Mouse (Mus musculus) neural tube, embryonic 13.5 days (tissue): ENCODE measurements at regions not wholly inside any gene's neighbourhood (a gene's known extent, or its start where the extent isn't known, plus 50 kb on each side); places are given as distances from the start of the nearest gene placed in this dataset.
A peak's percentile ranks its signal among the peaks of the same experiment; 100 is the strongest.

ENCODE experiments used
- ATAC-seq: fragments of 200-750 bp; cut with Nextera tagmentation; 2 replicates; pipeline ENCODE4 v1.8.0; 2017; ENCODE audit warnings: low read depth, mild to moderate bottlenecking, moderate TSS enrichment, moderate library complexity
- H3K27ac ChIP-seq: fragments of 300-500 bp; sonication (generic); replicated peaks from 2 replicates; pipeline ENCODE4 v1.5.1; 2015; ENCODE audit warnings: moderate library complexity, mild to moderate bottlenecking, inconsistent platforms
- H3K27me3 ChIP-seq: fragments of 300-500 bp; sonication (generic); 2 replicates; pipeline ENCODE4 v1.6.1; 2015; ENCODE audit warnings: mild to moderate bottlenecking, inconsistent platforms
- H3K36me3 ChIP-seq: fragments of 300-500 bp; sonication (generic); 2 replicates; pipeline ENCODE4 v1.6.1; 2015; ENCODE audit warnings: mild to moderate bottlenecking, inconsistent platforms
- H3K4me1 ChIP-seq: fragments of 300-500 bp; sonication (generic); replicated peaks from 2 replicates; pipeline ENCODE4 v1.6.1; 2015; ENCODE audit warnings: inconsistent platforms
- H3K4me2 ChIP-seq: fragments of 300-500 bp; sonication (generic); 2 replicates; pipeline ENCODE4 v1.6.1; 2015; ENCODE audit warnings: inconsistent platforms, mild to moderate bottlenecking, moderate library complexity
- H3K4me3 ChIP-seq: fragments of 300-500 bp; sonication (generic); 2 replicates; pipeline ENCODE4 v1.5.1; 2015; ENCODE audit warnings: mild to moderate bottlenecking, inconsistent platforms
- H3K9ac ChIP-seq: fragments of 300-500 bp; sonication (generic); 2 replicates; pipeline ENCODE4 v1.6.1; 2015; ENCODE audit warnings: moderate library complexity, mild to moderate bottlenecking, inconsistent platforms
- H3K9me3 ChIP-seq: fragments of 300-500 bp; sonication (generic); 2 replicates; pipeline ENCODE4 v1.6.1; 2016; ENCODE audit warnings: inconsistent platforms
- WGBS: fragments of 180-500 bp; shearing (Covaris S2); methylation state at CpG from one replicate; pipeline ENCODE4 v1.1.7; 2015; 5-methylcytosine and 5-hydroxymethylcytosine counted together

GRCm38 (mm10) chr1:73337401-73337800 is 321.7 kb upstream of the Tnp1 start:
- Histone ChIP-seq H3K9me3 (no peaks in the 10 kb centered on the region), H3K4me2 (no peak overlapping the region), H3K9ac (no peak overlapping the region), H3K4me1 (no peaks in the 10 kb centered on the region), H3K36me3 (no peaks in the 10 kb centered on the region), H3K27ac (no peak overlapping the region), H3K27me3 (no peaks in the 10 kb centered on the region), H3K4me3 (no peak overlapping the region)
- ATAC-seq: no peak
- 84% methylated on average over 2 of the region's 2 CpGs for WGBS

DNA sequence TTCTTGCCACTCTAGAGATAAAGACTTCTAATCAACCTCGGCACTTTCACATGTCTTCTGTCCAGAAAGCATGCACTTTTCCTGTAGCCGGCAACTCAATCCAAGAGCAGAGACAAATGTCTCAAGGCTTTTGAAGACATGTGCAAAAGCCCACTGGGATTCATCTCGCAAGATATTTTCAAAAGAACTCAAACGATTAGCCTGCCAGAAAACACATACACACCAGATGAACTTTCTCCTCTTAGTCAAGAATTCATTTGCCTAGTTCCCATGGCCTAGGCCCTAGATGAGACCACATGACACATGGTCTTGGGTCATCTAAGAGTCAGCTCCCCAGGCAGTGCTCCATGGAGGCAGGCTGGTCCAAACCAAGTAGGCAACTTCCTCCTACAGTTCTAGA is 293.8 kb upstream of the Tnp1 start:
- Histone ChIP-seq H3K4me3 (no peak overlapping the region), H3K36me3 (no peaks in the 10 kb centered on the region), H3K9ac (no peak overlapping the region), H3K27me3 (no peaks in the 10 kb centered on the region), H3K4me1 (no peaks in the 10 kb centered on the region), H3K27ac (no peak overlapping the region), H3K4me2 (no peak overlapping the region), H3K9me3 (no peaks in the 10 kb centered on the region)
- WGBS: 86% methylated on average over 4 of the region's 4 CpGs
- ATAC-seq: no peak

DNA sequence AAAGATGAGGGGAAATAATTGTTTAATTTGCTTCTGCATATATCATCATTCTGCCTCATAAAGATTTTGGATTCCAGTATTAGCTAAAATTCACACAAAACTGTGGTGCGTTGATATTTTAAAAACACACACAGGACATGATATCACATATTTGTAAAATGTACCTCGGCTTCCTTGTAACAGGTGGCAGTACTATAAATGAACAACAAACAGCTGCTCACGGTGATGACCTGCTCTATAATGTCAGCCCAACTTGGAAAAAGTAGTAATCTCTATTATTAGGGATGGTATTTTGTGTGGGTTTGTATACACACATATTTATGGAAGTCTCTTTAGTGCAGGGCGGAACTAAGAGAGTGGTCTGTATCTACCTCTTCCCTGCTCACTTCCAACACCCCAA is 292.7 kb upstream of the Tnp1 start:
- no peaks in the 10 kb centered on the region for H3K27me3 ChIP-seq
- H3K4me1 ChIP-seq: no peaks in the 10 kb centered on the region
- H3K36me3 ChIP-seq: no peaks in the 10 kb centered on the region
- no peaks in the 10 kb centered on the region for H3K9me3 ChIP-seq
- H3K27ac ChIP-seq: no peak overlapping the region
- H3K4me2 ChIP-seq: no peak overlapping the region
- WGBS: 95% methylated on average over 4 of the region's 4 CpGs
- no peak for ATAC-seq
- H3K4me3 ChIP-seq: no peak overlapping the region
- H3K9ac ChIP-seq: no peak overlapping the region

GRCm38 (mm10) chr1:73307194-73307593 is 291.5 kb upstream of the Tnp1 start:
- Histone ChIP-seq H3K36me3 (no peaks in the 10 kb centered on the region), H3K27ac (no peak overlapping the region), H3K4me2 (no peak overlapping the region), H3K9ac (no peak overlapping the region), H3K4me3 (no peak overlapping the region), H3K27me3 (no peaks in the 10 kb centered on the region), H3K9me3 (no peaks in the 10 kb centered on the region), H3K4me1 (no peaks in the 10 kb centered on the region)
- ATAC-seq: no peak
- WGBS: 28% methylated on average over 3 of the region's 3 CpGs

- H3K27ac ChIP-seq: no peak overlapping the region
- no peaks in the 10 kb centered on the region for H3K27me3 ChIP-seq
- WGBS: 78% methylated on average over 4 of the region's 4 CpGs
- H3K9me3 ChIP-seq: no peaks in the 10 kb centered on the region
- no peak overlapping the region for H3K4me2 ChIP-seq
- no peak overlapping the region for H3K9ac ChIP-seq
- ATAC-seq: no peak
- H3K4me3 ChIP-seq: no peak overlapping the region
- H3K4me1 ChIP-seq: peaks cover 14% of the 10 kb centered on the region; the same call in 1 of the 2 replicates
- no peaks in the 10 kb centered on the region for H3K36me3 ChIP-seq
Measured at GRCm38 (mm10) chr1:73299978-73300688, 284.4 kb upstream of the Tnp1 start.

DNA sequence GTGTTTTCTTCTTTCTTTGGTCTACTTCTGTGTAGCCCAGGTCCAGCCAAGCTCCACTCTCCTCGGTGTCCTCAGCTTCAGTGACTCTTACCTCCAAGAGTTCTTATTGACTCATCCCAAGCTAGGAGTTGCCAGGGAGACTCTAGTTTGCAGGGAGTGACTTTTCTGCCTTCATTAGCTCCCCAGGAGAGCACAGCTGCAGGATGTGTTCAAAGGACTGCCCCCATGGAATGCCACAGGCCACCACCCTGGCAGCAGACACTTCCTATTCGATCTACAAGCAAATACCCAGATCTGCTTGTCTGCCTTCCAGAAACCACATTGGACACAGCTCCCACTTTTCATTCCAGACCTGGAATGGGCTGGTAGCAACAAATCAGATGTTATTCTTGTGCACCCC is 269.6 kb upstream of the Tnp1 start:
- no peaks in the 10 kb centered on the region for H3K4me1 ChIP-seq
- no peak overlapping the region for H3K4me2 ChIP-seq
- H3K27me3 ChIP-seq: no peaks in the 10 kb centered on the region
- no peaks in the 10 kb centered on the region for H3K36me3 ChIP-seq
- ATAC-seq: no peak
- H3K4me3 ChIP-seq: no peak overlapping the region
- no peak overlapping the region for H3K9ac ChIP-seq
- H3K9me3 ChIP-seq: no peaks in the 10 kb centered on the region
- no peak overlapping the region for H3K27ac ChIP-seq
- 70% methylated on average over 2 of the region's 2 CpGs for WGBS

DNA sequence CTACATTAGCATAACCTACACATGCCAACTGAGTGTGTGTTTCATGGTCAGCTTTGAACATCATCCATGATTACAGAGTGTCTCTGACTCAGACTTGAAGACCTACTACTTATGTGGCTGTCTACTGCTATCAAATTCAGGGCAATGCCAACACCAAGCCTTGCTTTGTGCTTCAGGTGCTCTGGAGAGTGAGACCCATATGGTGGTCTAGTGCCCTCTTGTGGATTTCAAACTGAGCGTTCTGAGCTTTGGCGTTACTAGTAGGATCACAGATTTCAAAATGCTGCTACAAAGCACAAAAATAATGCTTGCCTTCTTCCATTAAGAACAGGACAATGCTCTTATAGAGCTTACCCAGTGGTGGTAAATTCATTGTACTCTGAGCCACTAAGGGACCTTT is 258.8 kb upstream of the Tnp1 start:
- no peaks in the 10 kb centered on the region for H3K36me3 ChIP-seq
- H3K4me3 ChIP-seq: no peak overlapping the region
- no peak overlapping the region for H3K27ac ChIP-seq
- peaks cover 7% of the 10 kb centered on the region for H3K4me1 ChIP-seq
- no peak overlapping the region for H3K9ac ChIP-seq
- 52% methylated on average over 2 of the region's 2 CpGs for WGBS
- H3K9me3 ChIP-seq: no peaks in the 10 kb centered on the region
- H3K27me3 ChIP-seq: no peaks in the 10 kb centered on the region
- no peak overlapping the region for H3K4me2 ChIP-seq
- no peak for ATAC-seq

- H3K27ac ChIP-seq: 0 out of 2 replicates have a peak overlapping the region, but pooled peaks have one; percentile 33
- no peaks in the 10 kb centered on the region for H3K36me3 ChIP-seq
- H3K27me3 ChIP-seq: no peaks in the 10 kb centered on the region
- H3K4me2 ChIP-seq: no peak overlapping the region
- no peak overlapping the region for H3K4me3 ChIP-seq
- peaks cover 7% of the 10 kb centered on the region for H3K4me1 ChIP-seq
- H3K9ac ChIP-seq: no peak overlapping the region
- H3K9me3 ChIP-seq: no peaks in the 10 kb centered on the region
- 20% methylated on average over 6 of the region's 6 CpGs for WGBS
- ATAC-seq: no peak
Measured at GRCm38 (mm10) chr1:73270787-73271391, 255.2 kb upstream of the Tnp1 start.

DNA sequence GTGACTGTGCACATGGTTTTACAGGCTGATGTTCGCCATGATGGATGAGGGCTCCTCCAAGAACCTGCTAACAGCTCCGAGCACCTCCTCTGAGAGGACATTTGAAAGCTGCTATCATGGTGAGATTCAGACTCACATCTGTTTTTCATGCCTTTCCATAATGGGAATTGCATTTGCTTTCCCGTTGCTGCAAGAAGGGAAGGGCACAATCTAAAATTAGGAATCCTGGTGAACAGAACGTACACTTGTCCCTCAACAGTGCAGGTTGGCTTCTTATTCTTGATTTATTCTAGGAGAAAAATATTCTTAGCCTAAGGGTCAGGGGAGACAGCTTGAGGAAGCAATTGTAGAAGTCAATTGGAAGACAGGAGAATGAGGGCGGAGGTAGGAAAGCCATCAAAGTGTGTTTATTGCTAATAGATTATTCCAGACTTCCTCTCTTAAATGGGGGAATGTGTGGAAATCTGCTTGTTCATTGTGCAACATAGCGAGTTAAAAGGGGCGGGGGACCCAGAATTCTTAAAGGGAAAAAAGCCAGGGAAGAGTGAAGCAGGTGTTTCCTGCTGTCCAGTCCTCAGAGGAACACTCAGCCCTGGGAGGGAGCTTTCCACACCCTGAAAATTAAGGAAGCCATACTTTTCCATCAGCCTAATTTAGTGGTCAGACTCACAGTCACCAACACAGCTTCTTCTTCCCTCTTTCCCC is 253.5 kb upstream of the Tnp1 start:
- Histone ChIP-seq H3K27ac (no peak overlapping the region), H3K9me3 (no peaks in the 10 kb centered on the region), H3K4me2 (no peak overlapping the region), H3K9ac (no peak overlapping the region), H3K36me3 (no peaks in the 10 kb centered on the region), H3K27me3 (no peaks in the 10 kb centered on the region), H3K4me3 (no peak overlapping the region), H3K4me1 (peaks cover 7% of the 10 kb centered on the region)
- ATAC-seq: no peak
- 69% methylated on average over 7 of the region's 7 CpGs for WGBS

GRCm38 (mm10) chr1:73265009-73265408 is 249.3 kb upstream of the Tnp1 start:
- H3K27ac ChIP-seq: no peak overlapping the region
- no peak overlapping the region for H3K4me3 ChIP-seq
- no peaks in the 10 kb centered on the region for H3K4me1 ChIP-seq
- H3K4me2 ChIP-seq: no peak overlapping the region
- ATAC-seq: no peak
- H3K9me3 ChIP-seq: no peaks in the 10 kb centered on the region
- H3K36me3 ChIP-seq: no peaks in the 10 kb centered on the region
- H3K9ac ChIP-seq: no peak overlapping the region
- H3K27me3 ChIP-seq: no peaks in the 10 kb centered on the region
- WGBS: 68% methylated on average over 4 of the region's 4 CpGs

DNA sequence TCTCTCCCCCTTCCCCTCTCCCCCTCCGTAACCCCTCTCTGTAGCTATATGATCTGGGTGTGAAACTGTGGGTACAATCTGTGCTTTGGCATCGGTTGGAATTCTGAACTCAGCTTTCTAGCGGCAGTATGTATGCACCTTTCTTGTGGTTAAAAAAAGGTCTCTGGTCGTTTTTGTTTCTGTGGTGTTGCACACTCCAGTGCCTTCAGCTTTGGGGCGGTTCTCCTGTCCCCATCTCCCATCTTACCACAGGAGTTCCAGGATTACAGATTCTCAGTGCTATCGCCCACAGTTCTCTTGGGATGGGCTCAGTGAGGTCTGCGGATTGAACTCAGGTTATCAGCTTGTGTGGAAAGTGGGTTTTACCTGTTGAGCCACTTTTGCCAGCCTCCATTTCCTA is 248.5 kb upstream of the Tnp1 start:
- 85% methylated on average over 7 of the region's 7 CpGs for WGBS
- Histone ChIP-seq H3K36me3 (no peaks in the 10 kb centered on the region), H3K9me3 (no peaks in the 10 kb centered on the region), H3K9ac (no peak overlapping the region), H3K27me3 (no peaks in the 10 kb centered on the region), H3K4me1 (no peaks in the 10 kb centered on the region), H3K27ac (no peak overlapping the region), H3K4me2 (no peak overlapping the region), H3K4me3 (no peak overlapping the region)
- no peak for ATAC-seq

GRCm38 (mm10) chr1:73259525-73260098 is 243.9 kb upstream of the Tnp1 start:
- Histone ChIP-seq H3K4me2 (no peak overlapping the region), H3K9ac (no peak overlapping the region), H3K4me3 (no peak overlapping the region), H3K27ac (no peak overlapping the region), H3K27me3 (no peaks in the 10 kb centered on the region), H3K9me3 (no peaks in the 10 kb centered on the region), H3K4me1 (no peaks in the 10 kb centered on the region), H3K36me3 (no peaks in the 10 kb centered on the region)
- no peak for ATAC-seq
- 62% methylated on average over 5 of the region's 5 CpGs for WGBS
